In genomic region chr5:37822791-37823720, GRCm38 (mm10) we compare ENCODE assay signal across 9 mouse cellular contexts. TPM values are rescaled to one million over a fixed set of nuclear protein-coding genes. Genes with fewer than 3 reads are reported as not detected.
DNase-seq lines count a peak whose midpoint lies in the region; ATAC-seq and TF ChIP-seq lines count a peak whose summit lies in the region.
"Had no signal": no experiment of that assay in that cellular context is flagged by ENCODE, and none has a peak within 500 bp of the region (broad histone marks: within the 10 kb centered on the region; RNA-seq: fewer than 3 reads in every experiment).

No protein-coding gene starts in this region.

- DNase-seq in adrenal gland, adult 2 months = peak; percentile 46
- no peak for DNase-seq in adrenal gland, adult 18-20 months (ENCODE audit: low spot score in 2 of 2)
- peak; percentile 24 for DNase-seq in adipocyte (ENCODE audit: low spot score)
- peak in 1 of 2 experiments; percentile 65 for DNase-seq in heart, adult 2 months
- DNase-seq in kidney, postnatal 36 days = peak; percentile 2 to 36
- no peak for DNase-seq in T-cell, adult 2 months (ENCODE audit: low spot score)

- H3K4me3 ChIP-seq in heart, adult 2 months = peak overlapping the region; percentile 78
- peak overlapping the region; percentile 61 for H3K4me3 ChIP-seq in myocyte
- H3K4me3 ChIP-seq: erythroblast, embryonic 14.5 days had no signal

- ATAC-seq in frontal cortex, adult (ENCODE audit: low TSS enrichment) = no peak

- no peaks in the 10 kb centered on the region for H3K79me2 ChIP-seq in heart, adult 2 months (replicated peaks; ENCODE audit: control insufficient read depth, insufficient read depth, low read length)
- no peaks in the 10 kb centered on the region for H3K79me2 ChIP-seq in myocyte (ENCODE audit: control insufficient read depth, insufficient read depth)

- TF ChIP-seq POLR2A in heart, adult 2 months (IDR thresholded peaks at IDR 0.05; ENCODE audit: insufficient read depth, low read depth, low read length) = no peak
- TF ChIP-seq POLR2A in myocyte (IDR thresholded peaks at IDR 0.05; ENCODE audit: insufficient read length, low read depth) = no peak

- intact Hi-C loops in heart, adult 2 months (cut with DNase I) = loop anchor here (5.0 kb wide), 1 partner anchor 269 kb away; no protein-coding TSS in a partner anchor

- peaks cover 21% of the 10 kb centered on the region for H3K27me3 ChIP-seq in heart, adult 2 months (ENCODE audit: control insufficient read depth, insufficient read depth, low read length)
- H3K27me3 ChIP-seq in myocyte (ENCODE audit: control insufficient read depth, insufficient read depth, insufficient read length) = no peaks in the 10 kb centered on the region

- H3K4me1 ChIP-seq in heart, adult 2 months (ENCODE audit: control insufficient read depth, insufficient read depth, low read length) = no peaks in the 10 kb centered on the region; the same call in 1 of the 2 replicates

- 6% methylated on average over 42 of the region's 42 CpGs for WGBS in heart, adult 2 months

- TF ChIP-seq EP300 in heart, adult 2 months (IDR thresholded peaks at IDR 0.05; ENCODE audit: insufficient read depth, low read depth, low read length) = no peak

- H3K36me3 ChIP-seq in heart, adult 2 months (ENCODE audit: control insufficient read depth, insufficient read depth, low read length) = no peaks in the 10 kb centered on the region
- no peaks in the 10 kb centered on the region for H3K36me3 ChIP-seq in myocyte (ENCODE audit: control insufficient read depth, insufficient read depth)

- H3K9ac ChIP-seq in heart, adult 2 months (ENCODE audit: low read depth, low read length) = peak overlapping the region; percentile 78

- no peak for TF ChIP-seq CTCF in heart, adult 2 months (IDR thresholded peaks at IDR 0.05)

- peak overlapping the region; percentile 79 for H3K27ac ChIP-seq in heart, adult 2 months

- peak overlapping the region; percentile 54 for H3ac ChIP-seq in myocyte (ENCODE audit: control insufficient read depth, insufficient read length)

- H3K4me2 ChIP-seq in myocyte (ENCODE audit: low read depth) = peak overlapping the region; percentile 87

TF ChIP-seq in myocyte, 11 proteins besides CTCF, POLR2A, EP300 and RAD21:
- TF ChIP-seq POLR2AphosphoS2 (IDR thresholded peaks at IDR 0.05; ENCODE audit: insufficient read length, low read depth) = no peak
- TF ChIP-seq USF1 (IDR thresholded peaks at IDR 0.05; ENCODE audit: low read depth) = no peak
- no peak for TF ChIP-seq MAX (IDR thresholded peaks at IDR 0.05; ENCODE audit: low read depth)
- TF ChIP-seq E2F4 (IDR thresholded peaks at IDR 0.05; ENCODE audit: insufficient read depth) = no peak
- TF ChIP-seq MYOD1 (IDR thresholded peaks at IDR 0.05; ENCODE audit: control insufficient read depth in 1 of 3, insufficient read length in 2 of 3, low read depth in 2 of 3) = no peak
- no peak for TF ChIP-seq REST (IDR thresholded peaks at IDR 0.05; ENCODE audit: insufficient read depth, insufficient read length)
- TF ChIP-seq SRF (IDR thresholded peaks at IDR 0.05; ENCODE audit: control insufficient read depth, insufficient read length, low read depth) = no peak
- no peak for TF ChIP-seq MYOG (IDR thresholded peaks at IDR 0.05; ENCODE audit: control insufficient read depth in 1 of 3, insufficient read depth in 1 of 3, insufficient read length in 2 of 3, low read depth in 2 of 3)
- TF ChIP-seq TCF3 (IDR thresholded peaks at IDR 0.05; ENCODE audit: insufficient read length, low read depth) = no peak
- no peak for TF ChIP-seq CEBPB (IDR thresholded peaks at IDR 0.05; ENCODE audit: insufficient read depth, poor library complexity, severe bottlenecking)
- no peak for TF ChIP-seq TCF12 (IDR thresholded peaks at IDR 0.05; ENCODE audit: insufficient read depth, poor library complexity, severe bottlenecking)

RNA-seq across cellular contexts. Expression of gene Msx1, which starts 1.3 kb away (rescaled TPM):
- total RNA-seq in adrenal gland, adult 2 months (2021) = 1 to 10 TPM; 1.4 to 2.3 TPM
- 4.5 and 5.2 TPM in 2 replicates for polyA plus RNA-seq in adrenal gland, adult 2 months (2012; rRNA removed)
- total RNA-seq in adrenal gland, adult 18-20 months (2021) = 1 to 10 TPM; 1.1 to 2.1 TPM
- total RNA-seq in heart, adult 2 months (2021) = 1 to 10 TPM; 2.3 to 3.1 TPM
- polyA plus RNA-seq in heart, adult 2 months (2012; rRNA removed) = 3.7 TPM in 2 replicates
- polyA plus RNA-seq in myocyte (2012; fragmentation: generic; extraction: Trizol) = 4.7 TPM
- polyA plus RNA-seq: erythroblast, embryonic 14.5 days had no signal

Comparison
In these comparisons a context has a peak if more than half of its experiments do, and no peak if none do; other contexts are left out.
1. DNase-seq: peak in adrenal gland, adult 2 months (single experiment), adipocyte (single experiment) and kidney, postnatal 36 days (2 of 2); none in adrenal gland, adult 18-20 months (0 of 2) and T-cell, adult 2 months (single experiment).